In genomic region chr1:168381451-168381850, GRCm38 (mm10) we compare ENCODE assay signal across 12 mouse cellular contexts. TPM values are rescaled to one million over a fixed set of nuclear protein-coding genes. Genes with fewer than 3 reads are reported as not detected.
DNase-seq lines count a peak whose midpoint lies in the region; ATAC-seq lines count a peak whose summit lies in the region.
"Had no signal": no experiment of that assay in that cellular context is flagged by ENCODE, and none has a peak within 500 bp of the region (broad histone marks: within the 10 kb centered on the region; RNA-seq: fewer than 3 reads in every experiment).

No protein-coding gene starts in this region.

- DNase-seq in heart, postnatal 4 days = no peak
- peak; percentile 50 for DNase-seq in brain, adult 2 months (ENCODE audit: low read depth, low spot score)
- peak; percentile 90 for DNase-seq in kidney, adult 9 months
- DNase-seq in hindbrain, embryonic 10.5 days (ENCODE audit: low spot score) = no peak
- no peak for DNase-seq in embryo, embryonic 11 days
- DNase-seq: layer of hippocampus, postnatal 36 days; thymus, postnatal 25 days had no signal

- H3K4me1 ChIP-seq in heart, embryonic 14.5 days (ENCODE audit: control insufficient read depth in 2 of 2, insufficient read depth in 2 of 2, low read length in 2 of 2) = peaks cover 44 to 68% of the 10 kb centered on the region in 2 experiments
- H3K4me1 ChIP-seq in embryonic facial prominence, embryonic 12.5 days = peaks cover 75% of the 10 kb centered on the region
- peaks cover 91% of the 10 kb centered on the region for H3K4me1 ChIP-seq in hindbrain, embryonic 10.5 days (replicated peaks)
- peaks cover 84% of the 10 kb centered on the region for H3K4me1 ChIP-seq in midbrain, embryonic 13.5 days (replicated peaks)
- H3K4me1 ChIP-seq: liver, embryonic 15.5 days had no signal

- H3K4me2 ChIP-seq in heart, embryonic 14.5 days (ENCODE audit: low read length) = no peak overlapping the region
- no peak overlapping the region for H3K4me2 ChIP-seq in embryonic facial prominence, embryonic 12.5 days (replicated peaks)
- no peak overlapping the region for H3K4me2 ChIP-seq in midbrain, embryonic 13.5 days (replicated peaks)
- H3K4me2 ChIP-seq: hindbrain, embryonic 15.5 days; liver, embryonic 15.5 days had no signal

- H3K9me3 ChIP-seq in heart, embryonic 14.5 days (ENCODE audit: control insufficient read depth, low read length) = no peaks in the 10 kb centered on the region
- H3K9me3 ChIP-seq in embryonic facial prominence, embryonic 12.5 days = no peaks in the 10 kb centered on the region
- no peaks in the 10 kb centered on the region for H3K9me3 ChIP-seq in hindbrain, embryonic 10.5 days
- H3K9me3 ChIP-seq in midbrain, embryonic 13.5 days = no peaks in the 10 kb centered on the region
- H3K9me3 ChIP-seq: hindbrain, embryonic 15.5 days; liver, embryonic 15.5 days had no signal

- H3K9ac ChIP-seq in heart, embryonic 14.5 days (ENCODE audit: low read length) = no peak overlapping the region
- H3K9ac ChIP-seq in embryonic facial prominence, embryonic 12.5 days = no peak overlapping the region
- no peak overlapping the region for H3K9ac ChIP-seq in midbrain, embryonic 13.5 days (replicated peaks)
- H3K9ac ChIP-seq: hindbrain, embryonic 15.5 days; liver, embryonic 15.5 days had no signal

- H3K27me3 ChIP-seq in heart, embryonic 14.5 days (ENCODE audit: control insufficient read depth, insufficient read depth, low read length) = no peaks in the 10 kb centered on the region
- H3K27me3 ChIP-seq in embryonic facial prominence, embryonic 12.5 days = no peaks in the 10 kb centered on the region
- no peaks in the 10 kb centered on the region for H3K27me3 ChIP-seq in hindbrain, embryonic 10.5 days (ENCODE audit: insufficient read depth, poor library complexity, severe bottlenecking)
- H3K27me3 ChIP-seq in midbrain, embryonic 13.5 days = no peaks in the 10 kb centered on the region
- H3K27me3 ChIP-seq: hindbrain, embryonic 15.5 days; liver, embryonic 15.5 days had no signal

- no peak overlapping the region for H3K4me3 ChIP-seq in heart, embryonic 14.5 days (ENCODE audit: control insufficient read depth in 1 of 2, insufficient read depth in 1 of 2, low read depth in 1 of 2, low read length in 2 of 2)
- no peak overlapping the region for H3K4me3 ChIP-seq in embryonic facial prominence, embryonic 12.5 days
- no peak overlapping the region for H3K4me3 ChIP-seq in hindbrain, embryonic 10.5 days
- H3K4me3 ChIP-seq in midbrain, embryonic 13.5 days (replicated peaks) = no peak overlapping the region
- H3K4me3 ChIP-seq: hindbrain, embryonic 15.5 days; liver, embryonic 15.5 days had no signal

- peak overlapping the region; percentile 37 to 93; a peak in 2 of 4 replicates for H3K27ac ChIP-seq in heart, embryonic 14.5 days (replicated peaks in 1 of 2; ENCODE audit: control insufficient read depth in 1 of 2, insufficient read depth in 1 of 2, low read depth in 2 of 2, low read length in 2 of 2)
- H3K27ac ChIP-seq in embryonic facial prominence, embryonic 12.5 days = 0 out of 2 replicates have a peak overlapping the region, but pooled peaks have one; percentile 12
- H3K27ac ChIP-seq in hindbrain, embryonic 10.5 days = no peak overlapping the region
- no peak overlapping the region for H3K27ac ChIP-seq in midbrain, embryonic 13.5 days
- H3K27ac ChIP-seq: hindbrain, embryonic 15.5 days; liver, embryonic 15.5 days had no signal

- no peak for ATAC-seq in heart, embryonic 14.5 days (ENCODE audit: insufficient number of reproducible peaks, insufficient read depth, low FRiP score, low read depth)
- ATAC-seq in embryonic facial prominence, embryonic 12.5 days (ENCODE audit: insufficient number of reproducible peaks, insufficient read depth, low FRiP score, low TSS enrichment) = no peak
- ATAC-seq in midbrain, embryonic 13.5 days = no peak

- no peaks in the 10 kb centered on the region; the same call in 1 of the 2 replicates for H3K36me3 ChIP-seq in heart, embryonic 14.5 days (ENCODE audit: control insufficient read depth, insufficient read depth, low read length)
- H3K36me3 ChIP-seq in embryonic facial prominence, embryonic 12.5 days = peaks cover 6% of the 10 kb centered on the region; the same call in 1 of the 2 replicates
- peaks cover 8% of the 10 kb centered on the region; the same call in 1 of the 2 replicates for H3K36me3 ChIP-seq in hindbrain, embryonic 10.5 days
- peaks cover 3% of the 10 kb centered on the region; the same call in 1 of the 2 replicates for H3K36me3 ChIP-seq in midbrain, embryonic 13.5 days
- H3K36me3 ChIP-seq: hindbrain, embryonic 15.5 days; liver, embryonic 15.5 days had no signal

- WGBS in heart, embryonic 14.5 days = 52% methylated on average over 4 of the region's 4 CpGs
- WGBS in embryonic facial prominence, embryonic 12.5 days = 44% methylated on average over 4 of the region's 4 CpGs
- 72% methylated on average over 4 of the region's 4 CpGs for WGBS in hindbrain, embryonic 10.5 days
- 74% methylated on average over 4 of the region's 4 CpGs for WGBS in midbrain, embryonic 13.5 days

RNA-seq across cellular contexts. Expression of gene Pbx1, which starts 50.6 kb away (rescaled TPM):
- polyA plus RNA-seq in heart, embryonic 14.5 days (2014; fragmentation: Nextera tagmentation; extraction: Ambion mirVana) = 27.3 and 30.7 TPM in 2 replicates
- 100 to 1,000 TPM in 1 of 2 experiments, 10 to 100 TPM in 1; 90.6 to 101 TPM for total RNA-seq in heart, postnatal 4 days (2021)
- polyA plus RNA-seq in embryonic facial prominence, embryonic 12.5 days (2016; fragmentation: Nextera tagmentation; extraction: Ambion mirVana) = 66.3 and 66.8 TPM in 2 replicates
- polyA plus RNA-seq in hindbrain, embryonic 10.5 days (2016; fragmentation: Nextera tagmentation; extraction: Ambion mirVana) = 34.4 and 35.4 TPM in 2 replicates
- polyA plus RNA-seq in midbrain, embryonic 13.5 days (2015; fragmentation: Nextera tagmentation; extraction: Ambion mirVana) = 84.9 and 91.4 TPM in 2 replicates

Comparison
In these comparisons a context has a peak if more than half of its experiments do, and no peak if none do; other contexts are left out.
1. H3K27ac ChIP-seq: peak in heart, embryonic 14.5 days (2 of 2) and embryonic facial prominence, embryonic 12.5 days (single experiment); none in hindbrain, embryonic 10.5 days (single experiment) and midbrain, embryonic 13.5 days (single experiment).
2. DNase-seq: peak in brain, adult 2 months (single experiment) and kidney, adult 9 months (single experiment); none in heart, postnatal 4 days (single experiment), hindbrain, embryonic 10.5 days (single experiment) and embryo, embryonic 11 days (single experiment).